Mouse (Mus musculus) gastrocnemius, postnatal 4 days (tissue): ENCODE measurements around the gene Ttc39d. TPM values are rescaled to one million over a fixed set of nuclear protein-coding genes. Genes with fewer than 3 reads are reported as not detected.
"Not testable (repeated sequence)": the region's sequence is repeated elsewhere in the genome, so short reads cannot be mapped to it uniquely, and the experiment has no call there.

Experiments used
- DNase-seq, 2 experiments: peaks; one replicate each; pipeline ENCODE4 v3.0.0; 2021 to 2022; ENCODE audit warnings: low spot score in 2 of 2, mixed read lengths in 2 of 2
- long read RNA-seq, 2 experiments: library from polyadenylated mRNA; stranded (forward); transcript quantifications; one replicate each; pipeline ENCODE4 v2.0.0; 2021
- total RNA-seq, 2 experiments: library from RNA; stranded (reverse); gene quantifications; 2 replicates each; pipeline ENCODE4 v1.2.3; 2021

The Ttc39d gene
- total RNA-seq: under 1 TPM in 1 of 2 experiments, not detected in 1; 0.10 TPM
- long read RNA-seq, experiment 1: 0 reads
- long read RNA-seq, experiment 2: 0 reads

DNA sequence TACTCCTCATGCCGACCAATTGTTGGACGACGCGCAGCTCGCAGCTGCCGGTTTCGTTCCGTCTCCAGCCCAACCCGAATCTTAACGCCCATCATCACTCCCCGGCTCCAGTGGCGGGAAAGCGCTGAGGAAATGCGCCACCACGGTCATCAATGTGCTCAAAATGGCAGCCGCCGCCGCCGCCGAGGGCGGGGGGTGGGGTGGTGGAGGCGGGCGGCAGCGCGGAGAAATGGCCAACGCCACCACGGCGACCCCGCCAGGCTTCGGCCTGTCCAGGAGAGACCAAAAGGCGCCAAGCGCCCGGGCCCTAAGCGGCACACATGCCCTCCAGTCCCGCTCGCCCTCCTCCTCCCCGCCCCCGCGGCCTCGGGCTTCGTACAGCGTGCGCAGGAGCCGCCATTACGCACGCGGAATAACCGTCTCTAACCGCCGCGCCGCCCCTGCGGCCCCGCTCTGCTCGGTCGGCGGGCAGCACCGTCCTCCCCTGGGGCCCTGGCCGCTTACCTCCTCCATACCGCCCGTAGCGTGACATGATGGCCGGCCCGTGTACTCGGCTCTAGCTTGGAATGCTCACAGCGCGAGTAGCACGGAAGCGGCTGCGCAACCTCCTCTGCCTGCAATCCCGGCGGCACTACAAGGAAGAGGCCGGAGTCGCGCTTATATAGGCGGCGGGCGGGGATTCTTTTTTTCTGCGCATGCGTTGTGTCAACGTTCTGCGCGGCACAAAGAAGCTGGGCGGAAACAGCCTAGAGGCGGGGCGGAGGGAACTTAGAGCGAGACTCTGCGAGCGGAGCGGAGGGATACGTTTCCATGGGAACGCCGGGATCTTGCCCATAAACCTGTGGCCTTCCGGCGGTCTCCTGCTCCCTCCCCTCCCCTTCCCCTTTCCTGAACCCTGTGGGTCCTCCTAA lies at the start of gene Ttc39d, which contains the start of gene Srsf7:
Ttc39d (plus strand) TSS at position 790 of the 911 bp plus-strand sequence.
Srsf7 (minus strand) TSS at position 637 of the 911 bp plus-strand sequence.
- peak; percentile 98 to 99 for DNase-seq

DNA sequence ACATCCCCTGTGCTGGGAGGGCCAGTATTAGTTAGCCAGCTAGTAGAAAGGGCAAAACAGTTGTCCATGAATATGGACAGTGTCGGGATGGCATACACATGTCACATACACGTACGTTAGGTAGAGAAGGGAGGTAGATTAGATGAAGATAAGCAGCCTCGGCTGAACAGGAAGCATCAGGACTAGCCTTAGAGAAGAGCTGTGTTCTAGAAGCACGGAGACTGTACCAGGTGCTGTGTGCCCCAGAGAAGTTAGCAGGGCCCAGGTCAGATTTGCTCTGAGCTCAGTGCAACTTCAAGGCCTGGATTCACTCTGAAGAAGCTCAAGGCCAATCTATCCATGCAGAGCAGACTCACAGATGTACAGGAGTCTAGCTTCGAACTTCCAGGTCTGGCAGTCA lies 49.8 kb upstream of the Ttc39d start:
- DNase-seq: no peak

DNA sequence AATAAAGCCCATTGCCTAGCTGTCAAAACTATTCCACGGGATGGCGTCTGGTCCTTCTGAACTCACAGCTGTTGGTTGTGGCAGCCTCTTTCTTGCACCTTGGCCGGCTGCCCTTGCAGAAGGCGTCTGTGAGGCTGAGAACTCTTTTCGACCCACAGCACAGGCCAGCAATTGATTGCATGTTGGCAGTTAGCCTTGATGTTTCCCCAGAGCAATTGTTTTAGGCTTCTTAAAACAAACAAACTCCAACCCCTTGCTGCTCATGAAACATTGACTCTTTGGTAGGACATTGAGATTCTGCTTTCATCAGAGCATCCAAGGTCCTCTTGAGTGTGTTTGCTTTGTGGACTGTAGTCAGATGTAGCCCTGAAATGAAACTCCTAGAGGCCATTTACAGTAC lies 46.8 kb upstream of the Ttc39d start:
- DNase-seq: peak; percentile 63 to 85

DNA sequence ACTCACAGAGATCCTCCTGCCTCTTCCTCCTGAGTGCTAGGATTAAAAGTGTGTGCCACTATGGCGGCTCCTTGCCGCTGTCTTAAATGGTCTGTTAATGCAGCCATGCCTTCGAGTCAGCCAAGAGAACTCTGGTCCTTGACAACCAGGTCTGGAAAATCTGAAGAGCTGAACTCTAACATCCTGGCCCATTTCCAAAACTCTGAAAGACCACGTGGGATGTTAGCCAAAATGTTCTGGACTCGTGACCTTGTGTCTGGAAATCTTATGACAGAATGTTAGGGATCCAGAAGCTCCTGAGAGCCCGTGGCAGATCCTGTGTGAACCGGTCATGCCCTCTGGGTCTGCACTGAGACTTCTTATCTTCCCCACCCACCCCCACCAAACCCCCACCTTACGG lies 43.3 kb upstream of the Ttc39d start:
- no peak for DNase-seq

DNA sequence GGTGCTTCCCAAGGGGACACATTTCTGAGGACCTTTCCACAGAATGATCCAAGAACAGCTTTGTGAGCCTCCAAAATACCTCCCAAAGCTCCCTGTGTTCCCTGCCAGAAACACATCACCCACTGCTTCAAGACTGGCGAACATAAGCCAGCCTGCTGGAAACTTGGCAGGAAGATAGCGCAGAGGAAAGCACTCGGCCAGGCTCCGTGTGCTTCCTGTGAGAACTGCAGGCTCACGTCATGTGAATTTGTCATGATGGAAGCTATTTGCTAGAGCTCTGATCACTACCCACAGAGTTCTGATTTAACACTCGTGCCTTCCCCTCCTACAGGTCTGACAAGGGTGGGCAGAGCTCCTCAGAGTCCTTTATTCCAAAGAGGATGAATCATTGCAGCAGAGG lies 41.5 kb upstream of the Ttc39d start:
- peak in 1 of 2 experiments; percentile 32 for DNase-seq

DNA sequence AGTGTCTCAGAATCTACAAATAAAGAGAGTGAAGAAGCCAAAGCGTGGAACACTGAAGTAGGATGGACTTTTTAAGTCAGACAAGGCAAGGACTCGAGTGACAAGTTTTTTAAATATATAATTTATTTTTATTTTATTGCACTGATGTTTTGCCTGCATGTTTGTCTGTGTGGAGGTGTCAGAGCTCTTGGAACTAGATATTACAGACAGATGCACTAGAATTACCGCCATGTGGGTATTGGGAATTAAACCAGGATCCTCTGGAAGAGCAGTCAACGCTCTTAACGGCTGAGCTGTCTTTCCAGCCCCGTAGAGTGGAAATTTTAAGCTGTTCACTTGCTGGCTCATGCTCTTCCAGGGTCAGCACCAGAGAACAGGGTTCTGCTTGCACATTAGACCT lies 40.9 kb upstream of the Ttc39d start:
- DNase-seq: no peak

DNA sequence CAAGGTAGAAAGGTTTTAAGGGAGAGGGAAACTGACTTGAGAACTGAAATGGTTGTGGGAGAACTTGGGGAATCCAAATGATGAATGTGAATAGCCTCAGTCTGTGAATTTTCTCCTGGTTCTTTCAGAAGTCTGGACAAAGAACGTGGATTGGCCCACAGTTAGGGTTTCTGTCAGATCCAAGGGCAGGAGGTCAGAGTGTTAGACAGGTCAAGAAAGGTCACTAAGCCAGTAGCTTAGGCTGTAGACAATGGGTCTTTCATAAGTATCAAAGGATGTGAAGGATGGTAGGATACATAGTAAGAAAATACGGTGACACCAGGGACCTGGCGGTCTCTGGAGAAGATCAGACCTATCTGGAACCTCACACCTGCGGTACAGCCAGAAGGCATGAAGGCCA lies 39.8 kb upstream of the Ttc39d start:
- no peak for DNase-seq

DNA sequence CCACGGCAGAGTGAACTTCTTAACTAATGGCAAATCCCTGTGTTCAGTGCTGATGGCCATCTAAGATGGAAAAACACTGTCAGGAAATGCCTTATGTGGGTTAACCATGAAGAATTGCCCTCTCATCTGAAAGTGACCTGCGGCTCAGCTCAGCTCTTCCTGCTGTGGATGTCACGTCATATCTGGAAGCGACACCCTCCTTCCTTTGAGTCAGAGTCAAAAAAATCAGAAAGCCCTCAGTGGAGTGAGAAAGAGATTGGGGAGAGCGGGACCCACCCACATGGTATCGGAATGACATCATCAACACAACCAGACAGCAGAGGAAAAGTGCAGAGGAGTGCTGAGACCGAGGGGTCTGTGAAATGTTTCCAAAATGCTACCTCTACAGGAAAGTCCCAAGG lies 39.4 kb upstream of the Ttc39d start:
- no peak for DNase-seq

DNA sequence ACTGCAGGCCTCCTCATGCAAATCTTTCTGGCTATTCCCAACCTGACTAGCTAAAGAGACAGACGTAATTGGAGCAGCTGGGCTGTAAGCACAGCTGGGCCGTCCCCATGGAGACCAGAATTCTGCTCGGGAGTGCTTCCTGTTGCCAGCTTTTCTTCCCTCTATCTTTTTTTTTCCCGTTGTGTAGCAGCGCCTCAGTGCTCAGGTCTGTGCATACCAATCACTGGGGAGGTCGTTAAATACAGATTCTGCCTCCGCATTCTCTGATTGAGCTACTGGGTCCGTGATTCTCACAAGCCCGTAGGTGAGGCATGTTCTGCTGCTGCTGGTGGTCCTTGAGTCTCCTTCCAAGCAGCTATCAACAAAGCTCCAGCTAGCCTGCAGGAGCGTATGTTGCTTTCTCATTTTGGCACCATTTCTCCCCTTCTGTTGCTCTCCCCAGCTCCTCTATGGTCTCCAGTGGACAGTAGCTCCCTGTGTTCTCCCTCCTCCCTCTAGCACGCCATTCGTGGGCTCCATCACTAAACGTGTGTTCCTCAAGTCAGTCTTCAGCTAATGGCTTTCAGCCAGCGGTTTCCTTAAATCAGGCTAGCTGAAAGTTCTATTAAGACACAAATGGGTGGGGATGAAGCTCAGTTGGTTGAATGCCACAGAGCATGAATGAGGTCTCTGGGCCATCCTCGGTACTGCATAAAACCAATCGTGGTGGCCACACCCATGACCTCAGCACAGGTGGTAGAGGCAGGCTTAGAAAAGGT lies 38.7 kb upstream of the Ttc39d start:
- peak in 1 of 2 experiments; percentile 57 for DNase-seq

DNA sequence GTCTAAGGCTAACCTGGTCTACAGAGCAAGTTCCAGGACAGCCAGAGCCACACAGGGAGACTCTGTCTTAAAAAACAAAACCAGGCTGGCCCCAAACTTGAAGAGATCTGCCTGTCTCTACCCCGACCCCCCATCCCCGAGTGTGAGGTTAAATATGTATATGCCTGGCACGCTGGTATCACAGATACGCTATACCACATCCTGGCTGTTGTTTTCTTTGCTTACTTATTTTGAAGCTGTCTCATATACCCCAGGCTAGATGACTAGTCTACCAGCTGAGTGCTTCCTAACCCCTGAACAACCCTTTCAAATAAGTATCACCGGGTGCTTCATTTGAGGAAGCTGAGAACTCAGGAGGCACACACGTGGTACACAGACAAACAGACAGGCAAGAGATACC lies 37.5 kb upstream of the Ttc39d start:
- DNase-seq: no peak

DNA sequence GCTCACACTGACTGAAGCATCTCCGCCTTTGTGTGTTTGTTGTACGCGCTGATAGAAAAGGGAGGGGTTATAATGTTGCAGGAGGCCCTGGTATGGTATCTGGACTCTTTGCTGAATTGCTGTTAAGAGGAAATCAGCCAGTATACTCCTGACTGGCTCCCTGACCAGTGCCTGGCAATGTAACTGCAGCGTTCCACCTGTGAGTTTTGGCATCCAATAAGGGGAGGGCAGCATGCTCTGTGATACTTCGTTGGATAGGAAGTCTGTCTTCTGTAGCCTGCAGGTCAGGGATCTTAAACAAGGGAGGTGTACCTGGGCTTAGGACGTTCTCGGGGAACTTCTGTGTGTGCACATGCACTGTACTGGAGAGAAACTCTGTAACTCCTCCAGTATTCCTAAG lies 36.3 kb upstream of the Ttc39d start:
- no peak for DNase-seq

DNA sequence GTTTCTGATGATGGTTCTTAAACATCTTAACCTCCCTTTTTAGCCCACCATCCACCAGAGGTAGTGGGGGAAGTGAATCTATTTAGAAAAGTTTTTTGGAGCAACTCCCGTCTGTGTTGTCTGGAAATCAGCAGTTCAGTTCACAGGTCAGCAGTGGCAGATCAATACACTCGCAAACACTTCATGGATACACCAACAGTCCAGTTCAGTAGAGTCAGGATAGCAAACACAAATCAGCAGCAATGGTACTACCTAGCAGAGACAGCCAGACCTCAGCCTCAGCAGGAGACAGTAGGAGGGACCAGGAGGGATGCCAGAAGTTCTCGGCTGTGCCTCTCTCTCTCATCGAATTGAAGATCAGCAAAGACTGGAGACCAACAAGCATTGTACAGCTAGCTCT lies 35.3 kb upstream of the Ttc39d start:
- no peak for DNase-seq

DNA sequence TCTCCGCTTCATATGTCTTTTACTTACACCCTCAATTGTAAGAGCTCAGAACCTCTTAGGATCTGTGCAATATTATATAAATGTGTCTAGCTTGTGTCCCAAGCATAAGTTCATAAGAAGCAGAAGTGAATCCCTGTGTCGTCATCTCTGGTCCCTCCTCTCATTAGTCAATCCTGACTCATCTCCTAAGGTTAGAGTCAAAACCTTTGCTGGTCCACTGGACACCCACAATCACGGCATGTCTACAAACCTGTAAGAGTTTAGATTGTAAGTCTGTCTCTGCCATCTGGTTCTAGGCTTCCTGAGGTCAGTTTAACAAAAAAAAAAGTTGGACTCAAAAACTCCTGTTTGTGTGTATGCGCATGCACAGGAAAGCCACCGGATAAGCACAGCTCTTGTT lies 34.5 kb upstream of the Ttc39d start:
- no peak for DNase-seq

DNA sequence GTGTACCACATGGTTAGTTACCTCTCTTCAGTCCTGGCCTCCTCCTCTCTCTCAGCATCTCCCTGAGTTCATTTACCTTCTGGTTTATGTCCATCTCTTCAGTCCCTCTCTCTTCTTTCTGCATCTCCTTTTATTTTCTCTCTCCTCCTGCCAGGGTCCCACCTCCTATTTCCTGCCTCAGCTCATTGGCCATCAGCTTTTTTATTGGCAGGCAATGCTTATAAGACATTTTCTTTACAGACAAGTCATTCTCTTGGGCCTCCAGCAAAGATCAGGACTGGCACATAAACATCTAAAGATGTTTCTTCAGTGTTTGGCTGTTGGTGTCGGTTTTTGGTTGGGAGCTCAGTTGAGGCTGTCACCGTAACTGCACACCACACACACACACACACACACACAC lies 33.6 kb upstream of the Ttc39d start:
- no peak for DNase-seq

DNA sequence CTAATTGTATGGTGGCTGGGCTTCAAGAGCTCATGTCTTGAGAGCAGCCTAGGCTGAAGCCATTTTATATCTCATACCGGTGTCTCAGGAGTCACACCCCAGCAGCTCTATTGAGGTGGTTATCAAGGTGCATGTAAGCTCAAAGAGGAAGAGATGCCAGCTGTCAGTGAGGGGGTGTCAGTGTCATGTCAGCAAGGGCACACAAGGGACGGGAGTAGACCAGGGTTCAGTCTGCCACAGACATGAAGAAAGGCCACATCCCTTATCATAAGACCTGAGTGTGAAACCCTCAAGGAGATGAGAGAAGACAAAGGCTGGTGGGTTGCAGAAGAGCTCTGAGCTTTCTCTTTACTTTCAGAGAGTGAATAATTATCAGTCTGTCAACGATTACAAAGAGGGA lies 33.1 kb upstream of the Ttc39d start:
- DNase-seq: no peak

DNA sequence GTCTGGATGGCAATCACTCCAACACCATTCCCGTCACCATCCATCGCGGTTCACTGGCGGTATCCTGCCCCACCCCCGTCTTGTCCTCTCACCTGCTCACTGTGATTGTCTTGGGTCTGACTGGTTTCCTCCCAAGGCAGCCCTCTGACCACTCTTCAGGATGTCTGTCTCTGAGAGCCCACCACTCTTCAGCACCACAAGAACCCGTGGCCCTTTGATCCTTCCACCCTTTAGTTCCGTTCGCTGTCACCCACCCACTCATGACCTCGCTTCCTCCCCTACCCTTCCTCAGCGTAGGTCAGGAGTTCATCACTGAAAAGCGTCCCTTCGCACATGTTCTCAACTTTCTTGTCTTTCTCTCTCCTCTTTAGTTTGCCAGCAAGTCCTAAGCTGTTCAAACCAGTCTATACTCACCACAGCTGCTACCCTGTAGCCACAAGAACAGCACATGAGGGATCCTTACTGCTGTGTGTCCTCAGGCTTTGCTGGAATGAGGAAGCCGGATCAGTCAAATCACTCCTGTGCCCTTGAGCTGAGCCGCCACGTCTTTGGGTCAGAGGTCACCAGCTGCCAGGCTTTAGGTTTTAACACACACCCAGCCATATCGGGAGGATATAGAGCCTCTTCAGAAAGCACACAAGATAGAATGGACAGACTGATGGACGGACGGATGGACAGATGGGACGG lies 32.4 kb upstream of the Ttc39d start:
- no peak for DNase-seq

DNA sequence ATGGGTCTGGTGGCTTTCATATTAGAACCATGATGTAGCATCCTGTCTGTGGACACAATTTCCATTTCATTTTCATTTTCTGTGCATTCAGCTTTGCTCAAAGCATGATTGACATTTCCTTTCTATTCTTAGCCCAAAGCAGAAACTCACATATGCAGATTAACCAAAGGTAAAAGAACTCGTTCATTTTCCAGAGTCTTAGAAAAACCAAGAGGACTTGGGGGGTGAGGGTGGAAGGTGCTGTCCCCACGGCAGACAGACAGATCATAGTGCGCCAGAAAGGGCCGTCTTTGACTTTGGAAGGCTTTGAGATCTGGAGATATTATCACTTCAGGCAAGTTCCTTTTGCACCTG lies 31.9 kb upstream of the Ttc39d start:
- no peak for DNase-seq

DNA sequence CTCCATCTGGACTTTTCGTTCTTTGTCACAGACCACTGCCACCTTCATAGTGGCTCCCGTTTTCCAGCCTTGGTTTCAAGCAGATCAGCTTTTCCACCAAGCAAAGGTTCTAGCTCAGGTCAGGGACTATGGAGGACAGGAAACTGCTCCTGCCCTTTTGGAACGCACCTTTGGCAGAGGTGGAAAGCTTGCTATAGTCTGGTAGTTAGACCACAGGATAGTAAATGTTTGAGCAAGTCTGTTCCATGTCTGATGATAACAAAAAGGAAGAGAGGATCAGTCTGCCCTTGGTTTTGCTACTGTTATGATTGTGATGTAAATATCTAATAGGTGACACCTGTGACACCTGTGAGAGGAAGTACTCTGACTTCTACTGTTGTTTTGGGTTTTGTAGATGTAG lies 31.3 kb upstream of the Ttc39d start:
- no peak for DNase-seq

DNA sequence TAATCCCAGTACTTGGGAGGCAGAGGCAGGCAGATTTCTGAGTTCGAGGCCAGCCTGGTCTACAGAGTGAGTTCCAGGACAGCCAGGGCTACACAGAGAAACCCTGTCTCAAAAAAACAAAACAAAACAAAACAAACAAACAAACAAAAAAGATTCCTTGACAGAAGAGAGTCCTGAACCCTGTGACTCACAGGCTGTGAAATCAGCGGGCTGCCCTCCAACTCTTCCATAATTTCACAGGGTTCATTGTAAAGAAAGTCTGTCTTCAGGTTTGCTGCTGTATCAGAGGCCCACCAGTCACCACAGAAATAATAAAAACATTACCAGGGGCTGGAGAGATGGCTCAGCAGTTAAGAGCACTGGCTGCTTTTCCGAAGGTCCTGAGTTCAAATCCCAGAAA lies 28.4 kb upstream of the Ttc39d start:
- not testable (repeated sequence) for DNase-seq

DNA sequence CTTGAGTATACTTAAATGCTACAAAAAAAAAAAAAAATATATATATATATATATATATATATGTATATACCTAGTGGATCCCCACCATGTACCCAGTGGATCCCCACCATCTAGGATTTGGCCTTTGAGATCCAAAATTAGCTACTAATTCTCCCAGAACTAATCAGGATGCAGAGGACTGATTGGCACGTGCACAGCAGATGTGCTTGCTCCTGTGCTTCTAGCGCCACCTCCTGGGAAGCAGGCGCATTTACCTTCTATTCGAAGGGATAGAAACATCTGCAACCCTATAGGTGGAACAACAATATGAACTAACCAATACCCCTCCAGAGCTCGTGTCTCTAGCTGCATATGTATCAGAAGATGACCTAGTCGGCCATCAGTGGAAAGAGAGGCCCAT lies 27.3 kb upstream of the Ttc39d start:
- DNase-seq: peak; percentile 55 to 70

DNA sequence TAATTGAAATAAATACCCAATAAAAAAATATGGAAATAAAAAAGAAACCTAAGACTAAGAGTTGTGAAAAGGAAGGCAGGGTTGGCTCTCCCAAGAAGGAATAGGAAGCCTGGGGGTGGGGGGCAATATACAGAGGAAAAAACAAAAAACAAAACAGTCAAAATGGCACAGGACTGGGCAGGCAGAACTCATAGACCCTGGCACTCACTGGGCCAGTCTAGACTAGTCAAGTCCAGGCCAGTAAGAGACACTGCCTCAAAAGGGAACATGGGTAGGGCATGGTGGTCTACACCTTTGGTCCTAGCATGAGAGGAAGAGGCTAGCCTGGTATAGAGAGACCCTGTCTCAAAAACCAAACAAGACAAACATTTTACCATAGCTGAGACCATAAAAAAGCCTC lies 26.8 kb upstream of the Ttc39d start:
- DNase-seq: no peak

DNA sequence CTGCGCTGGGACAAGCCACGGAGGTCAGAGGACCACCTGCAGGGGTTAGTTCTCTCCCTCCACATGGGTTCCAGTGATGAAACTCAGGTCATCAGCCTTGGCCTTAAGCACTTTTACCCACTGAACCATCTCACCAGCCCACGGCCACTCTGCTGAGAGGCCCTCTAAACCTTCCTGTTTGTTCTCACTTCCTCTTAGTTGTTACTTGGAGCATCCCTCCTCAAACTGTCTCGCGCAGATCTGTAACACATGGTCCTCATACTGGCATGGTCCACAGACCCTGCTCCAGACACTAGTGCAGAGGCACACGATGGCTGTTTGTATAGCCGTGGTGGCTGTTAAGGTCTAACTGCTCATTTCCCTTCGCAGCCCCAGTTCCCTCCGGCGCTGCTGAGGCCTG lies 23.6 kb upstream of the Ttc39d start:
- no peak for DNase-seq
